Mouse (Mus musculus): ENCODE results near the gene Pou3f3.
A peak's percentile ranks its signal among the peaks of the same experiment; 100 is the strongest.

The Pou3f3 gene

DNA sequence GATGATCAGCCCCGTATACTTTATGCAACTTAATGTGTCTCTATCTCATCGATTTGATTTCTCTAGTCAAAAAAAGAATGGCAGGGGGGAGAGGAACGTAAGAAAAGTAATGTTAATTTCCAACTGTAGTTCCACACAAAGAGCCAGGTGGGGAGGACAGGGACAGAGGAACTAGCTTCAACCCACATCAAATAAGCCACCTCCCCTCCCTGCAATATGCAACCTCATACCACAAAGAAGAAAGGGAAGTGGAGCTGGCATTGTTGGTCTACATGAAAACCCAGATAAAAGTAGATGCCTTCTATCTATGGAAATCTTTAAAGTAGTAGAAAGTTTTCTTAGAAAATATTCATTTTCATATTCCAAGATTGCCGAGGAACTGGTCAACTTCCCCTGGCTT, 14.7 kb downstream of the Pou3f3 start:
- DNase-seq (ENCODE audit: low spot score) = no peak

DNA sequence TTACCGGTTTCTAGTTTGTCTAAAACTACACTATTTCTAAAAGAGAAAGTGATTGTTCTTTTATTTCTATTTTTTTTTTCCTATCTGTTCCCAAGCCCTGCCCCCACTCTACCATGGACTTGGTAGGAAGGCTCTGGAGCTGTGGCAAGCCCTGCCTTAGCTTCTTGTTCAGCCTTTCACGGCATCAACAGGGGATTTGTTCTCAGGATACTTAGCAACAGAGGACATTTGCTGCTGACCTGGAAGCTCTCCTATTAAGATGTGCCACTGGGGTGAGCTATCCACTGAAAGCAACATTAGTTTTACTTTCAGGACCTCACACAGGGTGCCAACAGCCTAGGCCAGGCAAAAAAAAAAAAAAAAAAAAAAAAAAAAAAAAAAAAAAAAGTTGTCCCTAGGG, 15.4 kb downstream of the Pou3f3 start:
- no peak for DNase-seq (ENCODE audit: low spot score)

DNA sequence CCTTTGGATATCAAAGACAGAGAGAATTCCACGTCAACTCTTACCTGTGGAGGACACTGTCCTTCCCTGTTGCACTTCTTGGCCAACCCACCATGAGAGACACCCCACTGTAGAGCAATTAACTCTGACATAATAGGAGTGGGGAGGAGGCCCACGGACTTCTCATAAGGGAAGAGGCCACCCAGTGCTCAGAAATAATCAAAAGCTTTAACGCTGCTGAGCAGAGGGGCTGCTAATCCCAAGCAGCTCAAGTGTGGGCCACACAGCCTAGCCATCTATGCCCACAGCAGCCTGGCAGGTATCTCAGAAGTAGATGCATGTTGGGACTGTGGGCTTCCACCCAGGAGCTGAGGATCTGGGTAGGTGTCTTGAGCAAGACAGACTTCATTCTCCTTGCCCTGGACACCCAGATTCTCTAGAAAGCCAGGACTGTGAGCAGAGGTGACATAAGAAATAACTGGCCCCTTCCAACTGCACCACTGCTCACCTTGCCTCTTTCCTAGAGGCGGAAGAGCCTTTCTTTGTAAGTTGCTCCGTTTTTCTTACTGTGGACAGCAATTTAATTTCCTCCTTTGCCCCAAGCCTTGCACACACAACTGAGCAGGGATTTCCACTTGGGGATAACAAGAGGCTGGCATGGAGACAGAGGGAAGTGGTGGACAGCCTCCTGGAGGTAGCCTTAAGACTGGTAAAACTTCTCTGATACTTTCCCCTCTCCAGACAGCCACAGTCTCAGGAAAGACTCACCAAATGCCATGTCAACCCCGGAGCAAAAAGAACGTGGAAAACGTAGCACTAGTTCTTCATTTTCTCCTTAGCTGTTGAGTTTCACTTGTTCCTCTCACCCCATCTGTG, 16.1 kb downstream of the Pou3f3 start:
- no peak for DNase-seq (ENCODE audit: low spot score)

DNA sequence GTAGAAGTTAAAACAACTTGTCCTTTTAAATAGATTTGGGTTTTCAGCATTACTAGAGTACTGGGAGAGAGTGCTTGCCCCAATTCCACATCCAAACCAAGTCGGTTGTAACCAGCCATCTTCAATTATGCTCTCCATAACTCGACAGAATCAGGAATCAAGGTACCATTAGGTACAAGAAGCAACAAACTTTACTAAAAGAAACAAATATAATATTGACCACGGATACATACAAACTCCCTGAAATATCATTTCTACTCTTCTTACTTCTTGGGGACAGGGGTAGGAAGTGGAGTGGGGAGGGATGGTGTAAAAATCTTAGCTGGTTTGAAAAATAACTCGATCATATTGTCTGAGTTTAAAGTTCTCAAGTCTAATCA, 16.7 kb downstream of the Pou3f3 start:
- DNase-seq (ENCODE audit: low spot score) = no peak

DNA sequence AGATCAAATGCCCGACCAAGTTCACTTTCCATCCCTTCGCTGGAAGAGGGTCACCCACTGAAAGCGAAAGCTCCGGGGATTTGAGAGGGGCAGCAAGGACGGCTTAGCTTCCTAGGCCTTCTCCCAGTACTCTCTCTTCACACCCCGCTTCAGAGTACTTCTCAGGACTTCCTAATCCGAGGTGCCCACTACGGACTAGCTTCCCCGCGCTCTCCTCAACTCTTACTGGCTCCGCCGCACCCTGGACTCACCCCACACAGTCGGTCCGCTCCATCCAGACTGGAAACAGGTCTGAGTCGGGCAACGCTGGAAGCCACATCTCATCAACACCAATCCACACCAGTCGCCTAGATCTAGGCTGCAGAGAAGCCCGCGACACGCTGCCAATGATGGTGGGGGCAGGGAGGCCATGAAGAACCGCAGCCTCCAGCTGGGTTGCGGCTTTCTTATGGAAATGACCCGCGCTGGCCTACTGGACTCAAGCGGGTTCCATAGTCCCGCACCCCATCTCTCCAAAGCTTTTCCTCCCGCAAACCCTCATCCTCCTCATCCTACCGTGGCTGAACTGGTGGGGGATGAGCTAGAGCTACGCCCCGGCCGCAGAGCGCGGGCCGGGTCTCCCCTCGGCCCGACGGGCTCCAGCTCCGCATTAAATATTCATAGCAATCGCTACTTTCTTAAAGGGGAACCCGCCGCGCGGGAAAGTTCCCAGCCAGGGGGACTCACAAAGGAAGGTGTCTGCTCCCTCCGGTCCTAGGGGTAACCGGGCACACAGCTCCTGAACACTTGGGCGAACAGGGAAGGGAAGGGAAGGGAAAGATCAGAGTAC, 17.8 kb downstream of the Pou3f3 start:
- no peak for DNase-seq (ENCODE audit: low spot score)

DNA sequence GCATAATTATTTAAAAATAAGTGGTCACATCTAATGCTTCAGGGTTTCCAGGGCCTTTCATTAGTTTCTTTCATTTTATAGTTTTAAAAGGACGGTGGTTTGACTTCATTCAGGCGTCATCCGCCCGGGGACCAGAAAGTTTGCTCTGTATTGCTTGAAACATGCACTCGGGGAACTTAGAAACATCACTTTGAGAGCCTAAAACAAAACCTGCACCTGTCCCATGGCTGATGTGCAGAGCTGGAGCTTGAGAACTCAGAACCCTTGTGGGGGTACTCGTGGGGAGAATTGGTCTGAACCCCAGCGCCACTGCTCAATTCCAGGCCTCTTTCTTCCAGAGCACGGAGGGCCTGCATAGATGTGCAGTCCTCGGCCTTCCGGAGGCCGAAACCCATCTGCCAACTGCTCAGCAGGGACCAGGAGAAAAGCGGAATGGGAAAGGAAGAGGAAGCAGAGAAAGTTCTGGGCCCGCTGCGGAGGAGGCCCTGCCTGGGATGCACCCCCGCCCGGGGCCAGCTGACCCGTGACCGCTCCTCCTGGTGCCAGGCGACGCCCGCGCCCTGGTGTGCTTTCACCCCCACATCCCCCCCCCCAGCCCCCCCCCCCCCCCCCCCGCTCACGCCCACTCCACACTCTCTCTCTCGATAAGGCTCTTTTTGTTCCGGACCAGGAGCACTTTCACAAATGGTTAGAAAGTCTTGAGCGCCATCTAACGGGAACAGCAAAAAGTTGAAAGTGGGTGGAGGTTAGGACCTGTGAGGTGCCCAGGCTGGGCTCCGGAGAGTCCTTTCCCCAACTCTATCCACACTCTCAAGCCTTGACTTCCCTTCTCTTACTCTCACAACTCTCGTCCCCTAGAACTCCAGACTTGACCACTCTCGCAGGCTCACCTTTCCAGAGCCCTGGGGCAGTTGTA, 18.7 kb downstream of the Pou3f3 start:
- peak; percentile 58 for DNase-seq (ENCODE audit: low spot score)

DNA sequence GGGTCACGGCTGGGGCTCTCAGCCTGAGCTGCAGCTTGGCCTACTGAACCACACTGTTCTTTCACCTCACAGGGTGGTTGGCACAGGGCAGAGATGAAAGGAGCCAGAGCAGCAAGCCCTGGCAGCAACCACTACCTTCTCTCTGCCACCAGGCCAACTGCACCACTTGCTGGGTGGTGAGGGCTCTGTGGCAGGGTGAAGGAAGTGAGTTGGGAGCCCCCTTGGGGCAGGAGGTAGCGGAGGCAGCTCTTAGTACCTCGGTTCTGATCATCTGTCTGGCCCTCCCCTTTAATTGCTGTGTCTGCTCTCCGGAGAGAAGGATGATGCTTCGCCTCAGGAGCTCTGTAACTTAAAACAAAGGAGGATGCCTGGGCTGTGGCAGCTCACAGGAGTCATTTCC, 23.0 kb downstream of the Pou3f3 start:
- DNase-seq (ENCODE audit: low spot score) = no peak

DNA sequence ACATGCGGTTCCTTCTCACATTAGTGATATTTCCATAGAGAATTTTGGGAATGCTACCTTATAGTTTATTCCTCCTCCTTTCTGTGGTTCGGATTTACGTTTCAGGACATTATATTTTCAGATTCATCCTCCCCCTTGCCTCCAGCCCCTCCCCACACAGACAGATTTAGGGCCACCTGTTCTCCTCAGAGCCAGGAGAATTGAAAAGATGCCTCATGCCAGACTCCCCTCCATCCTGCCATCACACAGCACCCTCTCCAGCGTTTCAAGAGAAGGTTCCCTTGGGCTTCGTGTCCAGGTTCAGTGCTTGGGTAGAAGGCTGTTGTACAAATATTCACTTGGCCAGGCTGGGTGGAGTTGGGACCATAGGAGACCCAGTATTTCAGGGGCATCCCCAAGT, 25.8 kb downstream of the Pou3f3 start:
- no peak for DNase-seq (ENCODE audit: low spot score)

DNA sequence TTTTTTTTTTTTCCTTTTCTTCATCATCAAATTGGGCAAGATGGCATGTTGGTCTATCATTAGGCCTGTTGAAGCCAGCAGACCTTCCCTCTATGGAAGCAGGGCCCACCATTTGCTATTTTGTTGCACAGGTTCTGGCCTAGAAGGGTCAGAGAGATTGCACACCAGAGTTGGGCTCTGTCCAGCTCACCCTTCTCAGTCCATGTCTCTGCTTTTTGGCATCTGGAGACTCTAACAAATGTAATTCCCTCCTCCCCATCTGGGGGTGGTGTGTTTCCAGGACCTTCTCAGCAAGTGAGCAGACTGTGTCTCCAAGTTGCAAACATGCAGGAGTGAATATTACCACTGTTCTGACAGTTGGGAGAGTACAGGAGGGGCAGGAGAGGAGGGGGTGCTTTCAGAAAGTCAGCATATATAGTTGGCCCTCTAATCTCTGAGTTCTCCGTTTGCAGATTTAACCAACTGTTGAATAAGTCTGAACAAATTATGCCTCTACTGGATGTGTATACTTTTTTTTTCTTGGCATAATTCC, 28.3 kb downstream of the Pou3f3 start:
- no peak for DNase-seq (ENCODE audit: low spot score)

DNA sequence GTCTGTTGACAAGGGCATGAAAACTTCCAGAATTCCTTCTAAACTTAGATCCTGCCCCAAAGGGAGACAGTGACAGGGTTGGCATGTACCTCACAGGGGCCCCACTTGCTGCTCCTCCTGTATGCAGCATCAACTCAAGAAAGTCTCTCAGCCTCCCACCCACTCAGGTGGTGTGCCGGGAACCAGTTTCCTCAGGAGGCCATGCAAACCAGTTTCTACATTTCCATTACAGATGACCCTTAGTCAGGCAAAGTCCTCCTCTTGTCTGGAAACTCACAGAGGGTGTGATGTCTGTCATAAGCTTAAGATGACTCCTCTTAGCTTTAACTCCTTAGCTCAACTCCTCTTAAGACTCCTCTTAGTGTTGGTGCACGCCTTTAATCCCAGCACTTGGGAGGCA, 29.3 kb downstream of the Pou3f3 start:
- no peak for DNase-seq (ENCODE audit: low spot score)

DNA sequence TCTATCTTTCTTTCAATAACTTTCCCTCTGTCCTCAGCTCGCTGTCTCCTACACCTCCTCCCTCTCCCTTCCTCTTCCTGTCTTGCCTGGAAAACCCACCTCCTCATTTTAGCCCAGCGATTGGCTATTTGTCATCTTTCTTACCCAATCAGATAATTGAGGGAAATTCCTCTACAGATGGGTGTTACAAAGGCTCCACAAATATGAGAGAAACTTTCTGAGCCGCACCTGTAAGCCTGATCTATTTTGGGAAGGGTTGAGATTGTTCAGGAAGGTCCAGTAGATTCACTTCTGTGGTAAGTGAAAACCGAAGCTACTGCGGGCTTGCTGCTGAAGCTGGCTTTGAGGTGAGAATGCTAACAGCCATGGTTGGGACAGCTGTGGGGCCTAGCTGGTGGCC, 31.6 kb downstream of the Pou3f3 start:
- no peak for DNase-seq (ENCODE audit: low spot score)

DNA sequence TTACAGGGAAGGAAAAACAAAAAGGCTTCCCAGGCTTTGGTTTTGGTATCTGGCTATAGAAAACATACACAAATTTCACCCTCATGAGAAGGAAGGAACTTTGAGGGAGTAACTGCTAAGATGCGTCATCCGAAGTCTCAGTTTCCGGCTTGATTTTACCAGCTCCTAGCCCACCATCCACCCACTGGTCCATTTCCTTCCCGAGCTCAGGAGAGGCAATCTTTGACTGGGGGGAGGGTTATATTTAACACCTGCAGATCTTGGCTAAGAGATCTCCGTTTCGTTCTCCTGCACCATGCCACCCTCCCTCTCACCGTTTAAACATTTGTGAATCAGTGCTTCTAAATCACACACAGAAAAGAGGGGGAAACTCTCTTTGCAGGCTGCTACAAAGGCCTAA, 32.1 kb downstream of the Pou3f3 start:
- DNase-seq (ENCODE audit: low spot score) = no peak

DNA sequence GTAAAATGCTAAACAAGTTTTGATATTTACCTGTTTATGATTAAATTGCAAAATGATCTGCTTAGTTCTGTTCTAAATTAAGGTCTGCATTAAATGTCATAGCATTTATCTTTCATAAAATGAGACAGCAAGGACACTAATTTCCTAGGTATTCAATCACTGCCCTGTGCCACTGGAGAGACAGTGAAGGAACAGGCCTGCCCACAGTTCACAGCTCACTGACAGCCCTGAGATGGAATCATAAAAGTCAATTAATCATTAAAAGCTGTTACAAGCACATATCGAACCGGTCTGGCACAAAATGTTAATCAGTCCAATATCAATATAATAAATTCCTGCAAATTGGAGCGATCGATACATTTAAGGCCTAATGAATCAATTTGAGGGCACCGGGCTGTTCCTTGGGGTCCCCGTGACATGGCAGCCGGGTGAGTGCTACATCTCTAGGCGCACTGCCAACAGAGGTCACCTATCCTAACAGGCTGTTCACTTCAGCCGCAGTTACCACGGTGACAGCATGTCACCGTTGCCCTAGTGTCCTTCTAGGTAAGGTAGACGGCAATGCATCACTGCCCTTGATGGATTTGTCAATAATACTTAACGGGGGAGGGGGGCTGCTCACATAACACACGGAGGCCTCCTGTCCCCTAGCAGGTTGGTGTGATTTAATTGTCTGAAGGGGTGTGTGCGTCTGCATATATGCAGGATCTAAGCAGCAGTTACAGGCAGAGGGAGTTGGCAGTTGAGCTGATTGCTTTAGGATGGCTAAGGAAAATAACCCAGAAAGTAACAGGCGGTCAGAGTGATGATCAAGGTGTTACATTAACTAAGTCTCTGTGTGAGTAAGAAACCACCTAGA, 46.0 kb downstream of the Pou3f3 start:
- DNase-seq (ENCODE audit: low spot score) = no peak

DNA sequence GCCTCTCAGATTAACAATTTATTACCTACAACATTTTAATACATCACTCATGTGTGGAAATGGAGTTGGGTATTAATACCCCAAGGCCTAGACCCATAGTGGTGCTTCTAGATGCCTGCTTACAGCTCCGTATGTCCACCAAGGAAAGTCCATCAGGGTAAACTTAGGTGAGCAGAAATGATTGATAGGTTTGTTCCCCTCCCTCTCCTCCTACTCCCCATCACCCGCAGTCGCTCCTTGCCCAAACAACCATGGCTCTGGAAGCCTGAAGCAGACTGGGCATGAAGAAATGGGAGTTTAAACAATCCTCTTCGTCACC, 46.6 kb downstream of the Pou3f3 start:
- no peak for DNase-seq (ENCODE audit: low spot score)

DNA sequence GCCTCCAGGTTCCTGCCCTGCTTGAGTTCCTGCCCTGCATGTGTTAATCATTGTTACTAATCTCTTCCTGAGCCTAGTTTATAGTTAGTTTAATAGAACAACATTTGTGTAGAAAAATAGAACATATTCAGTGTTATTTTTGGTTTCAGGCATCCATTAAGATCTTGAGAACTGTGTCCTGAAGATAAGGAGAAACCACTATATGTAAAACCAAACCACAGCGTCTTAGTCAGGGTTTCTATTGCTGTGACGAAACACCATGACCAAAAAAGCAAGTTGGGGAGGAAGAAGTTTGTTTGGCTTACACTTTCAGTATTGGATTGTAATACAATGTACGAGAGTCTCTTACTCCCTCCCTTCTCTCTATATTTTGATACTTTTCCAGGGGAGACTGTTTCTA, 49.5 kb downstream of the Pou3f3 start:
- no peak for DNase-seq (ENCODE audit: low spot score)

DNA sequence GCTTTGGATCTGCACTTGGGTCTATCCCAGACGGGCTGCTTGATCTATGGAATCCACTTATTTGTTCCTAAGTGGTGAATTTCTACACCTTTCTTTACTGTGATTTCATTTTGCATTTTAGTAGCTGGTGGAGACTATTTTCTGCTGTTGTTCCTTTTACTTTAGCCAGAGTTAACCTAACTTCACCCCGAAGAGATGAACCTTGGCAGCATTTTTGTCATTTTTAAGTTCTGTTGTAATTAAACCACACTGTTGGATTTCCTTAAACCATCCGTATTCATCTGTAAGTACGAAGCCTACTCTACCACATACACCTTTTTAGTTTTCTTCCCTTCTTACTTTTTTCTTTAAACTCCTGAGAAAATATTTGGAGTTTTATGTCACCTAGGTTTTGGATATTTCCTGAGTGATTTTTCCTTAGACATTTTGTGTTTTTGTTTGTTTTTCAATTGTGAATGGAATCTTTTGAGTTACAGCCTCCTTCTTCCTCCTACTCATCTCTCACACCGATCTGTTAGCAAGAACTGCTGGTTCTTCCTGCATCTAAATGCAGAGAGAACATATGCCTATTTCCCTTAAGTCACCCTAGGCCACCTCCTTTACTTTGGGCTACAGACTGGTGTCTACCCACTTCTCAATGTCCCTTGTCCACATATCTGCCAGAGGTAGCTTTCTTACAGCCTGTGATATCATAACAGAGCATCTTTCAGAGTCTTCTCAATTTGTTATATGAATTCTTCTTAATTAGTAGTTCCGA, 54.1 kb downstream of the Pou3f3 start:
- no peak for DNase-seq (ENCODE audit: low spot score)

Measured in lung, postnatal 25 days (tissue).